Mouse (Mus musculus) embryonic facial prominence, embryonic 11.5 days (tissue): ENCODE measurements around the gene Nufip1. TPM values are rescaled to one million over a fixed set of nuclear protein-coding genes. Genes with fewer than 3 reads are reported as not detected.

Experiments used
- ATAC-seq: fragments of 200-750 bp; cut with Nextera tagmentation; replicated peaks from 2 replicates; pipeline ENCODE4 v1.8.0; 2017; ENCODE audit warnings: low read depth; ENCODE audit not compliant: insufficient number of reproducible peaks, low FRiP score, low TSS enrichment
- DNase-seq: peaks from one replicate; pipeline ENCODE4 v3.0.0-alpha.2; 2015; ENCODE audit warnings: low spot score
- H3K27ac ChIP-seq: fragments of 300-500 bp; sonication (generic); replicated peaks from 2 replicates; pipeline ENCODE4 v1.5.1; 2014; ENCODE audit warnings: mild to moderate bottlenecking, low read depth, low read length, control low read depth
- H3K27me3 ChIP-seq: fragments of 300-500 bp; sonication (generic); 2 replicates; pipeline ENCODE4 v1.6.1; 2014; ENCODE audit warnings: mild to moderate bottlenecking, low read length, moderate library complexity, mixed read lengths; ENCODE audit not compliant: control insufficient read depth, insufficient read depth
- H3K36me3 ChIP-seq: fragments of 300-500 bp; sonication (generic); replicated peaks from 2 replicates; pipeline ENCODE4 v1.6.1; 2014; ENCODE audit warnings: low read depth, mild to moderate bottlenecking, low read length, moderate library complexity, mixed read lengths; ENCODE audit not compliant: control insufficient read depth, insufficient read depth
- H3K4me1 ChIP-seq: fragments of 300-500 bp; sonication (generic); 2 replicates; pipeline ENCODE4 v1.6.1; 2014; ENCODE audit warnings: low read length, mixed read lengths; ENCODE audit not compliant: control insufficient read depth, insufficient read depth
- H3K4me2 ChIP-seq: fragments of 300-500 bp; sonication (generic); 2 replicates; pipeline ENCODE4 v1.6.1; 2014; ENCODE audit warnings: low read depth, mild to moderate bottlenecking, control low read depth, low read length, moderate library complexity
- H3K4me3 ChIP-seq: fragments of 300-500 bp; sonication (generic); 2 replicates; pipeline ENCODE4 v1.5.1; 2014; ENCODE audit warnings: low read depth, low read length, control low read depth
- H3K9ac ChIP-seq: fragments of 300-500 bp; sonication (generic); replicated peaks from 2 replicates; pipeline ENCODE4 v1.6.1; 2014; ENCODE audit warnings: mild to moderate bottlenecking, control low read depth, low read length
- H3K9me3 ChIP-seq: fragments of 300-500 bp; sonication (generic); replicated peaks from 2 replicates; pipeline ENCODE4 v1.6.1; 2016; ENCODE audit warnings: mild to moderate bottlenecking, low read length, inconsistent platforms, mixed read lengths; ENCODE audit not compliant: control insufficient read depth
- WGBS: fragments of 180-500 bp; shearing (Covaris S2); extraction: QIAGEN DNeasy Blood & Tissue Kit; methylation state at CpG from one replicate; pipeline ENCODE4 v1.1.7; 2014; 5-methylcytosine and 5-hydroxymethylcytosine counted together
- polyA plus RNA-seq: library from polyadenylated mRNA; unstranded; fragments of >200 nt; fragmentation: Nextera tagmentation; extraction: Ambion mirVana; gene quantifications from 2 replicates; pipeline ENCODE4 v1.2.1, GENCODE M21; 2014

The Nufip1 gene
- polyA plus RNA-seq: 18.7 and 22.1 TPM in 2 replicates

DNA sequence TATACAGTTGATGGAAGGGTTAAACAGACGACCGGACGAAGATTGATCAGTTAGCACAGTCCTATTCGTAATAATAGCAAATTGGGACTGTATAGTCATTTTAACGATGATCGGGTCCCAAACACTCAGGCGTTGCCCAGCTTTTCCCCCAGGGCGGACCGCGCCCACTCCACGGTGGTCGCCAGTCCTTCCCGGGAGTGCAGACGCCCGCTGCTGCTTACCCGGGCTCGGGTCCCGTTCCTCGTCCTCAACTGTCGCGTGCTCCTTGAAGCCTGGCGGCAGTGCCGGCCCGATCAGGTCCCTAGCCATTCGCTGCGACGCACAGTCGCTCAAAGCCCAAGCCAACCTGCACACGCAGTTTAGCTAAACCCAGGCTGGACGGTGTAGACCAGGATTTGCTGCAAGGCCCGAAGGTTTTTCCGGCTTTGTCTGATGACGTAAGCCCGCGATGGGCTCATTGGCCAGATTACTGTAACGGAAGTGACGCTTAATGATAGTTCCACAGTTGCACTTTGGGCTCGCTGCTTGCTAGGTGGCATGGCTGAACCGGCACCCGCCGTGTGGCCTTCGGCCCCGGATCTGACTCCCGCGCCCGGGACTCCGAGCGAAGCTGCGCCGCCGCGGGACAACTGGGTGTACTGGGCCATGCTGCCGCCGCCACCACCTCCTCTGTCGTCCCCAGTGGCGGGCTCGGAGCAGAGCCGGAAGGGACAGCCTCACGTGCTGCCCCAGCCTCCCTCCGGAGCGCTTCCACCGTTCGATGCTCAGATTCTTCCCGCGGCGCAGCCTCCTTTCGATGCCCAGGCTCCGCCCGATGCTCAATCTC is at the start of gene Nufip1, which contains the start of gene Gpalpp1:
Gene Nufip1, plus strand, starts transcription at position 496 of the 826 bp plus-strand sequence.
Gene Gpalpp1, minus strand, starts transcription at position 365 of the 826 bp plus-strand sequence.
- under 1% methylated on average over 69 of the region's 69 CpGs for WGBS
- Histone ChIP-seq H3K27ac (peak within 1 kb of the TSS; percentile 67), H3K27me3 (no peaks in the 10 kb centered on the region), H3K9me3 (no peaks in the 10 kb centered on the region), H3K4me2 (peak within 1 kb of the TSS; percentile 61), H3K4me1 (peaks cover 2% of the 10 kb centered on the region; the same call in 1 of the 2 replicates), H3K9ac (peak within 1 kb of the TSS; percentile 83), H3K36me3 (no peaks in the 10 kb centered on the region), H3K4me3 (peak within 1 kb of the TSS; percentile 94)
- peak; percentile 97 for DNase-seq
- peak; percentile 98 for ATAC-seq

DNA sequence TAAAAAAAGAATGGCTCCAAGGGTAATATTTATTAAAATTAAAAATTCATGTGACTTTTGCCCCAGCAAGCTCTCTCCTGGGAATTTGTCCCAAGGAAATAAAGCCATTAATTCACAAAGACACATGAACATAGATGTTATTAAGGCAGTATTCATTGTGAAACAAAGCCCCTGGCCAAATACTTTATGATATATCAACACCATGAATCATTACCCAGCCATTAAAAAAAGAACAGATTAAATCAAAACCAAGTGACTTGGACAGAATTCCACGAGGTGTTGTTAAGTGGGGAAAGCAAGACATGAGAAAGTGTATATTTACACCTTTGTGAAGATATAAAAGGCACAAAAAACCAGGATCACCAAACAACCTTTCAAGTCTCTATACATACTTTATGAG is 43.5 kb upstream of the Nufip1 start:
- ATAC-seq (no peak), DNase-seq (no peak)
- WGBS: 78% methylated on average over 1 of the region's 1 CpGs
- Histone ChIP-seq H3K4me3 (no peak overlapping the region), H3K9ac (no peak overlapping the region), H3K4me2 (no peak overlapping the region), H3K4me1 (no peaks in the 10 kb centered on the region), H3K27ac (no peak overlapping the region), H3K36me3 (no peaks in the 10 kb centered on the region), H3K27me3 (no peaks in the 10 kb centered on the region), H3K9me3 (no peaks in the 10 kb centered on the region)

DNA sequence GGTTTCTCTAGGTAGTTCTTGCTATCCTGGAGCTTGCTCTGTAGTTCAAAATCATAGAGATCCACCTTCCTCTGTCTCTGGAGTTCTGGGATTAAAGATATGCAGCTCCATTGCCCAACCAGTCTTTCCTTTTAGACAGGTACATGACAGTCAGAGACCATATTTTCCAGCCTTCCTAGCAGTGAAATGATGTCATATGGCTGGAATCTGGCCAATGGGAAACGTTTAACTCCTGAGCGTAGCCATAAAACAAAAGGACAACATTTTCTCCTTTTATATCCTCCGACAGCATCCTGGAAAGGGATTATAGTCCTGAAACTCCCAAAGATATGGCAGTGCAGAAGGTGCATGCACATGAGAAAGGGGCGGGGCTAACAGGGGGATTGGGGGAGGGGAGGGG is 42.4 kb upstream of the Nufip1 start:
- H3K27me3 ChIP-seq: no peaks in the 10 kb centered on the region
- WGBS: 79% methylated on average over 4 of the region's 4 CpGs
- ATAC-seq (no peak), DNase-seq (no peak)
- no peak overlapping the region for H3K9ac ChIP-seq
- H3K36me3 ChIP-seq: no peaks in the 10 kb centered on the region
- H3K27ac ChIP-seq: no peak overlapping the region
- no peaks in the 10 kb centered on the region for H3K9me3 ChIP-seq
- no peak overlapping the region for H3K4me2 ChIP-seq
- no peaks in the 10 kb centered on the region for H3K4me1 ChIP-seq
- no peak overlapping the region for H3K4me3 ChIP-seq

DNA sequence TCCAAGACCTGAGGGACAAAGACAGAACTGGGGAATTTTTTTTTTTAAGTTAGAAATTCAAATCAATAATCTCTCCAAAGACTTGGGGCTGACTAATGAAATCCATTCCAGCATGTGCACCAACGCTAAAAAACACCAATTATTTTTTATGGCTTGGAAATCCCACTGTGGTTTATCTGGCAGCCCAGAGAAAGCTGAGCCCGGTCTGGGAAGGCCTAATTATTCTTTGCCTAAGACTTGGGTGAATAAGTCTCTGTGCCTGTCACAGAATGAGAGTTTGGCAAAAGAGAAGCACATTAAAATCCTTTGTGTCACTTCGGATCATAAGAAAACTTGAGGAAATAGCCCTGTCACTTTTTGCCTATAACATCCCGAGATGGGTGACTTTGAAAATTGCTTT is 41.4 kb upstream of the Nufip1 start:
- H3K4me1 ChIP-seq: no peaks in the 10 kb centered on the region
- H3K9me3 ChIP-seq: no peaks in the 10 kb centered on the region
- no peaks in the 10 kb centered on the region for H3K27me3 ChIP-seq
- H3K9ac ChIP-seq: no peak overlapping the region
- DNase-seq (no peak), ATAC-seq (no peak)
- no peak overlapping the region for H3K4me3 ChIP-seq
- no peak overlapping the region for H3K4me2 ChIP-seq
- no peak overlapping the region for H3K27ac ChIP-seq
- WGBS: 78% methylated on average over 4 of the region's 4 CpGs
- H3K36me3 ChIP-seq: no peaks in the 10 kb centered on the region

DNA sequence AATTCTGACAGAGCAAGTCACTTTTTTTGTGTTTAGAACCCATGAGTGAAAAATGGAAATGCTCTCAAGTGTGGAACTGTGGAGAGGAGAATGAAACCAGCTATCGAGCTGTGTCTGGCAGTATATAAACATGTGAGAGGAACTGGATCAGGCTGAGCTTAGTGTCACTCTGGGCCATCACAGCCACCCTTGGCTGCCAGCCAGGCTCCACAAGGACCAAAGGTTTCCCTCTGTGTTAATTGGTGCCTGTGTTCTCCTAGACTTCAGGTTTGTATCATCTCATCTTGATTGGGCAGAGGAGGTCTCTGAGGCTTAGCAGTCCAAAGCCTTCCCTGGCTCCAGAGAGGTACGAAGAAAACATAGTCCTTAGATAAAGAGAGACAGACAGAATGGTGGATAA is 38.1 kb upstream of the Nufip1 start:
- DNase-seq: no peak
- WGBS: 81% methylated on average over 2 of the region's 2 CpGs
- no peak for ATAC-seq
- Histone ChIP-seq H3K4me2 (no peak overlapping the region), H3K27ac (no peak overlapping the region), H3K9me3 (no peaks in the 10 kb centered on the region), H3K9ac (no peak overlapping the region), H3K27me3 (no peaks in the 10 kb centered on the region), H3K36me3 (no peaks in the 10 kb centered on the region), H3K4me3 (no peak overlapping the region), H3K4me1 (no peaks in the 10 kb centered on the region)

DNA sequence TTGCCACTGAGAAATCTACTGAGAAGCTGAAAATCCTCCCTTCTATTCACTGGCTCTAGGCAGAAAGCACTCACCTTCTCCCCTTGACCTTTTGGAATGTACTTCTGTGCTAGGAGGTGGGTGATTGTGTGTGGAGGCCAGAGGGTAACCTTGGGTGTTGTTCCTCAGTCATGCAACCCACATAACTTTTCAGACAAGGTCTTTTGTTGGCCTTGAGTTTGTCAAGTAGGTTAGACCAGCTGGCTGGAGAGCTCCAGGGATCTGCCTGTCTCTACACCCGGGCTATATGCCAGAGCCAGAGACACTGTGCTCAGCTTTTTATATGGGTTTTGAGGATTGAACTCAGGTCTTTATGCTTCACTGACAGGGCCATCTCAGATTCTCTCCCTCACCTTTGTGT is 36.5 kb upstream of the Nufip1 start:
- no peak for ATAC-seq
- 78% methylated on average over 1 of the region's 1 CpGs for WGBS

DNA sequence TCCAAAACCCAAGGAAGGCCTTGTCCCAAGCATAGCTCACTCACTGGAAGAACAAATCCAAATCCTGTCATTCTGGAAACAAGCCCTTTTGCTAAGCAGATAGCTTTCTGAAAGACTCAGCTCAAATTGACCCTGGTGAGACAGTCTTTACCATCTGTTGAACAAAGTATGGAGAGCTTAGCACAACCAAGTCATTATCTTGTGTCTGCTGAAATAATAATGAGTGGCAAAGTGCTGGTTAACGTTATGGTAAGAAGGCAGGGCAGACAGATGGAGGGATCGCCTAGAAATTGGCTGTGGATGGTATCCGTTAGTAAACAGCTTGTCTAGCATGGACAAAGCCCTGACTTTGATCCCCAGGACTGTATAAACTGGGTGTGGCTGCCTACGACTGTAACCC is 35.0 kb upstream of the Nufip1 start:
- no peaks in the 10 kb centered on the region for H3K9me3 ChIP-seq
- H3K4me2 ChIP-seq: no peak overlapping the region
- 63% methylated on average over 4 of the region's 4 CpGs for WGBS
- no peak overlapping the region for H3K4me3 ChIP-seq
- H3K27ac ChIP-seq: no peak overlapping the region
- no peaks in the 10 kb centered on the region for H3K4me1 ChIP-seq
- no peaks in the 10 kb centered on the region for H3K36me3 ChIP-seq
- DNase-seq: no peak
- H3K27me3 ChIP-seq: no peaks in the 10 kb centered on the region
- H3K9ac ChIP-seq: no peak overlapping the region
- ATAC-seq: no peak

More for the DNA sequence above, 36.5 kb upstream of the Nufip1 start:
- Histone ChIP-seq H3K36me3 (no peaks in the 10 kb centered on the region), H3K9ac (no peak overlapping the region), H3K4me1 (no peaks in the 10 kb centered on the region), H3K9me3 (no peaks in the 10 kb centered on the region), H3K4me2 (no peak overlapping the region), H3K27me3 (no peaks in the 10 kb centered on the region), H3K27ac (no peak overlapping the region), H3K4me3 (no peak overlapping the region)
- no peak for DNase-seq

DNA sequence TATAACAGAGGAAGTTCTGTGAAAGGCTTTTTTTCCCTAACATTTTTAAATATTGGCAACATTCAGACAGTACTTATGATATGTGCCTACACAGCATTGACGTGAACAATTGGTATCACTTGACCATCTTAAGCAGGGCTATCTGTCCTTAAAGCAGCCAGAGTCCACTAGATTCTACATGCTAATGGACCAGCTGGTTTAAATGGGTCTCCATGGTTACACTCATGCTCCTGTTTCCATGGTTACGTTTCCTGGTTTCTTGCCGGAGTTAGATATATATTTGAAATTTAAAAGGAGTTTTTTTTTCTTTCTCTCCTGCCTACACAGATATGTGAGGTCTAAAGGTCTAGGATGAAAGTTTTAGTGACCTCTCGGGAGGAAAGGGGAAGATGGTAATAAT is 34.1 kb upstream of the Nufip1 start:
- Histone ChIP-seq H3K4me2 (no peak overlapping the region), H3K9ac (no peak overlapping the region), H3K9me3 (no peaks in the 10 kb centered on the region), H3K4me1 (no peaks in the 10 kb centered on the region), H3K36me3 (no peaks in the 10 kb centered on the region), H3K27me3 (no peaks in the 10 kb centered on the region), H3K4me3 (no peak overlapping the region), H3K27ac (no peak overlapping the region)
- peak; percentile 39 for DNase-seq
- ATAC-seq: no peak
- 69% methylated on average over 4 of the region's 4 CpGs for WGBS
